Mouse (Mus musculus): Measurements from ENCODE around the gene Rbm24. TPM values are rescaled to one million over a fixed set of nuclear protein-coding genes. Genes with fewer than 3 reads are reported as not detected.

The Rbm24 gene
- polyA plus RNA-seq, 1 experiment from 2014 or later, result 7.6 TPM

- Histone ChIP-seq H3K36me3 (ENCODE audit: control insufficient read depth, insufficient read depth, low read length) (peaks cover 6% of the 10 kb centered on the region), H3K9ac (ENCODE audit: low read length) (no peak overlapping the region), H3K27me3 (replicated peaks; ENCODE audit: control insufficient read depth, insufficient read depth, low read length) (no peaks in the 10 kb centered on the region), H3K9me3 (replicated peaks; ENCODE audit: control insufficient read depth, low read length) (no peaks in the 10 kb centered on the region), H3K4me1 (ENCODE audit: control insufficient read depth, insufficient read depth, low read length) (no peaks in the 10 kb centered on the region), H3K4me3 (ENCODE audit: low read depth, low read length) (no peak overlapping the region), H3K27ac (ENCODE audit: low read depth, low read length) (no peak overlapping the region), H3K4me2 (ENCODE audit: low read length) (no peak overlapping the region)
- ATAC-seq, result no peak
- WGBS, result 92% methylated on average over 8 of the region's 8 CpGs
- no peak for DNase-seq (ENCODE audit: low spot score)
Measured at GRCm38 (mm10) chr13:46424376-46424775, 6.1 kb downstream of the Rbm24 start.

DNA sequence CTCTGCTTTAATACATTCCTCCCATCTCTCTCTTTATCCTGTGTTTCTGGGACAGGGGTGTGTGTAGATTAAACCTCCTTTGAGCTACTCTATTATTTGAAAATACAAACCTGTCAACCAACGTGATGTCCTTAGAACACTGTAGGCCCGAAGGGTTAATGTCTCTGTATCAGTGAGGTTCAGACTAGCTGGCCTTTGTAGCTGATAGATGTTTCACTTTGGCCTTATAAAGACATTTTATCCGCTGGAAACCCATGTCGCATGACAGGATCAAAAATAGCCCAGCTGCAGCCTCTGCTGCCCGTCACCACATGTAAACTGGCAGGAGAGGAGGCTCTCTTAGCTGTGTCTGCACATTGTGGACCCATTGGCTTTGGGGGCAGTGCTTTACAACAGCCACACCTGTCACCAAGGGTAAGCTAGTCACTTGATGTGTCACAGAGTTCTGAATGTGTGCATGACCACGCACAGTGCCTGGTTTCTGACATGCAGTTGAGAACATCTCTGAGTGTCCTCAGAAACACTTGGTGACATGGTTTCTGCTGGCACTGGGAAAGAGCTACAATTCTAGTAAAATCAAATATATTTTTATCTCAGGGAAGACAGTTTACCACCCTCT, 8.5 kb downstream of the Rbm24 start:
- Histone ChIP-seq H3K36me3 (ENCODE audit: control insufficient read depth, insufficient read depth, low read length) (peaks cover 12% of the 10 kb centered on the region), H3K4me1 (ENCODE audit: control insufficient read depth, insufficient read depth, low read length) (no peaks in the 10 kb centered on the region), H3K27me3 (replicated peaks; ENCODE audit: control insufficient read depth, insufficient read depth, low read length) (no peaks in the 10 kb centered on the region), H3K4me2 (ENCODE audit: low read length) (no peak overlapping the region), H3K4me3 (ENCODE audit: low read depth, low read length) (no peak overlapping the region), H3K9ac (ENCODE audit: low read length) (no peak overlapping the region), H3K27ac (ENCODE audit: low read depth, low read length) (no peak overlapping the region), H3K9me3 (replicated peaks; ENCODE audit: control insufficient read depth, low read length) (no peaks in the 10 kb centered on the region)
- WGBS, result 90% methylated on average over 6 of the region's 6 CpGs
- ATAC-seq (no peak), DNase-seq (ENCODE audit: low spot score) (no peak)

DNA sequence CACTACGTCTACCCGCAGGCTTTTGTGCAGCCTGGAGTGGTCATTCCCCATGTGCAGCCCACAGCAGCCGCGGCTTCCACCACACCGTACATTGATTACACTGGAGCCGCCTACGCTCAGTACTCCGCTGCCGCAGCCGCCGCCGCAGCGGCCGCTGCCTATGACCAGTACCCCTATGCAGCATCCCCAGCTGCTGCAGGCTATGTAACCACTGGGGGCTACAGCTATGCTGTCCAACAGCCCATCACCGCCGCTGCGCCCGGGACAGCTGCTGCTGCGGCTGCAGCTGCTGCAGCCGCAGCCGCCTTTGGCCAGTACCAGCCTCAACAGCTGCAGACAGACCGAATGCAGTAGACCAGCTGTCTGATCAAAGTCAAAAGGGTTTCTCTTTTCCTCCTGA, 10.7 kb downstream of the Rbm24 start:
- no peak overlapping the region for H3K9ac ChIP-seq (ENCODE audit: low read length)
- ATAC-seq, result no peak
- 90% methylated on average over 22 of the region's 22 CpGs for WGBS

GRCm38 (mm10) chr13:46429866-46430265, 11.6 kb downstream of the Rbm24 start:
- Histone ChIP-seq H3K27me3 (replicated peaks; ENCODE audit: control insufficient read depth, insufficient read depth, low read length) (no peaks in the 10 kb centered on the region), H3K9me3 (replicated peaks; ENCODE audit: control insufficient read depth, low read length) (no peaks in the 10 kb centered on the region), H3K27ac (ENCODE audit: low read depth, low read length) (no peak overlapping the region), H3K4me2 (ENCODE audit: low read length) (no peak overlapping the region), H3K4me3 (ENCODE audit: low read depth, low read length) (no peak overlapping the region), H3K36me3 (ENCODE audit: control insufficient read depth, insufficient read depth, low read length) (peaks cover 12% of the 10 kb centered on the region), H3K9ac (ENCODE audit: low read length) (no peak overlapping the region), H3K4me1 (ENCODE audit: control insufficient read depth, insufficient read depth, low read length) (peaks cover 7% of the 10 kb centered on the region)
- ATAC-seq (no peak), DNase-seq (ENCODE audit: low spot score) (no peak)
- WGBS, result 94% methylated on average over 11 of the region's 11 CpGs

More for the DNA sequence above, 10.7 kb downstream of the Rbm24 start:
- Histone ChIP-seq H3K9me3 (replicated peaks; ENCODE audit: control insufficient read depth, low read length) (no peaks in the 10 kb centered on the region), H3K36me3 (ENCODE audit: control insufficient read depth, insufficient read depth, low read length) (peaks cover 12% of the 10 kb centered on the region), H3K27ac (ENCODE audit: low read depth, low read length) (no peak overlapping the region), H3K4me2 (ENCODE audit: low read length) (no peak overlapping the region), H3K4me3 (ENCODE audit: low read depth, low read length) (no peak overlapping the region), H3K27me3 (replicated peaks; ENCODE audit: control insufficient read depth, insufficient read depth, low read length) (no peaks in the 10 kb centered on the region), H3K4me1 (ENCODE audit: control insufficient read depth, insufficient read depth, low read length) (peaks cover 5% of the 10 kb centered on the region; the same call in 1 of the 2 replicates)
- no peak for DNase-seq (ENCODE audit: low spot score)

- Histone ChIP-seq H3K4me2 (ENCODE audit: low read length) (no peak overlapping the region), H3K4me3 (ENCODE audit: low read depth, low read length) (no peak overlapping the region), H3K36me3 (ENCODE audit: control insufficient read depth, insufficient read depth, low read length) (peaks cover 10% of the 10 kb centered on the region), H3K4me1 (ENCODE audit: control insufficient read depth, insufficient read depth, low read length) (peaks cover 8% of the 10 kb centered on the region), H3K9ac (ENCODE audit: low read length) (no peak overlapping the region), H3K9me3 (replicated peaks; ENCODE audit: control insufficient read depth, low read length) (no peaks in the 10 kb centered on the region), H3K27ac (ENCODE audit: low read depth, low read length) (0 out of 2 replicates have a peak overlapping the region, but pooled peaks have one; percentile 33), H3K27me3 (replicated peaks; ENCODE audit: control insufficient read depth, insufficient read depth, low read length) (no peaks in the 10 kb centered on the region)
- DNase-seq (ENCODE audit: low spot score) (peak; percentile 78), ATAC-seq (no peak)
- WGBS, result 3% methylated on average over 8 of the region's 8 CpGs
Measured at GRCm38 (mm10) chr13:46433880-46434560, 15.8 kb downstream of the Rbm24 start.

DNA sequence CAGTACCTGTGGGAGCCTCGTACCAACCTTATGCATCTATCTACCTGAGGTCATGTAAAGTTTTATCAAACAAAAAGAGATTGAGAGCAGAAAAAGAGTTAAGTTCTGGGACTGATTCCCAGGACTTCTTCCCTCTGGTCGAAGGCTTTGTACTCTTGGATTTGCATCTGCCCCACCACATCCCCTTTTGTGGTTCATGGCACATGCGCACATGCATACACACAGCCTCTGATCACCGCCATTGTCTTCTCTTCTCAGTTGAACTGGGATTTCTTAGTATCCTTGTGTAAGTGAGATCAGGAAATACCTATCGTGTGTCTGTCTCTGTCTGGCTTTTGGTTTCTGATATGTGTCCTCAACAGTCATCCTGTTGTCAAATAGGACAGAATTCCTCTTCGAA, 20.7 kb downstream of the Rbm24 start:
- no peak for ATAC-seq
- H3K27me3 ChIP-seq (replicated peaks; ENCODE audit: control insufficient read depth, insufficient read depth, low read length), result no peaks in the 10 kb centered on the region
- H3K4me1 ChIP-seq (ENCODE audit: control insufficient read depth, insufficient read depth, low read length), result peaks cover 3% of the 10 kb centered on the region
- H3K4me3 ChIP-seq (ENCODE audit: low read depth, low read length), result no peak overlapping the region
- no peak overlapping the region for H3K9ac ChIP-seq (ENCODE audit: low read length)
- H3K9me3 ChIP-seq (replicated peaks; ENCODE audit: control insufficient read depth, low read length), result no peaks in the 10 kb centered on the region
- DNase-seq (ENCODE audit: low spot score), result no peak
- H3K27ac ChIP-seq (ENCODE audit: low read depth, low read length), result no peak overlapping the region
- 74% methylated on average over 6 of the region's 6 CpGs for WGBS
- no peak overlapping the region for H3K4me2 ChIP-seq (ENCODE audit: low read length)
- no peaks in the 10 kb centered on the region for H3K36me3 ChIP-seq (ENCODE audit: control insufficient read depth, insufficient read depth, low read length)

DNA sequence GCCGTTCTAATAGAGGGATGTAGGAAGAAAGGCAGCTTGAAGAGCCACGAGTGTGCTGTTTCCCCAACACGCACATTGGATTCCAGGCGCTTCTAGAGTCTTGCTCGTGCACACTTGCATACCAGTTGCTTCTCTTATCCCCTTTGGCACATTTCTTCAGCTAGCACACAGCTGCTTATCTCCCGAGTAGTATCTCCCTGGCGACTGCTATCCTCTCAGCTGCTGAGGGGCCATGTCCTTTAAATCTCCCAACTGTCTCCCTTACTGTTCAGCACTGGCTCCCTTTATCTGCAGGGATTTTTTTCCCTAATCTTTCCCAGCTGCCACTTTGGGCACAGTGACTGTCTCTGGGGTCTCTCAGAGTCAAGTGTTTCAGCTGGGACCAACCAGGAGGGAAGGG, 25.8 kb downstream of the Rbm24 start:
- no peak for ATAC-seq
- no peak overlapping the region for H3K4me2 ChIP-seq (ENCODE audit: low read length)
- no peaks in the 10 kb centered on the region for H3K4me1 ChIP-seq (ENCODE audit: control insufficient read depth, insufficient read depth, low read length)
- no peaks in the 10 kb centered on the region for H3K27me3 ChIP-seq (replicated peaks; ENCODE audit: control insufficient read depth, insufficient read depth, low read length)
- no peaks in the 10 kb centered on the region for H3K9me3 ChIP-seq (replicated peaks; ENCODE audit: control insufficient read depth, low read length)
- no peaks in the 10 kb centered on the region for H3K36me3 ChIP-seq (ENCODE audit: control insufficient read depth, insufficient read depth, low read length)
- no peak overlapping the region for H3K27ac ChIP-seq (ENCODE audit: low read depth, low read length)
- H3K9ac ChIP-seq (ENCODE audit: low read length), result no peak overlapping the region
- no peak overlapping the region for H3K4me3 ChIP-seq (ENCODE audit: low read depth, low read length)
- DNase-seq (ENCODE audit: low spot score), result no peak
- WGBS, result 81% methylated on average over 7 of the region's 7 CpGs

DNA sequence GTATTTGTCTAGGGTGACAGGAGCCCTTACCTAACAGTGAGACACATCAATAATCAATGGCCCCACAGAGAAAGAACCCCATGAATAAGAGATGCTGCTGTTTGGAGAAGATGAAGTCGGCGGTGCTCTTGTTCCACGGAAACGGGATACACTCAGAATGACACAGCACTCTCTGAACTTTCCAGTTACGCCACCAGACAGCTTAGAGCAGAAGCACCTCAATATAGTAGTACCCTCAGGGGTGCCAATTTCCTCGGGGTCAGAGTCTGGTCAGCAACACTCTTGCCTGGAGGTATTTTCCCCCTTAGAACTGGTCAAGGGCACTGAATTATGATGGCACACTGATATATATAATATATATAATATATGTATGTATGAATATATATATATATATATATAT, 27.8 kb downstream of the Rbm24 start:
- Histone ChIP-seq H3K4me2 (ENCODE audit: low read length) (no peak overlapping the region), H3K36me3 (ENCODE audit: control insufficient read depth, insufficient read depth, low read length) (no peaks in the 10 kb centered on the region), H3K9me3 (replicated peaks; ENCODE audit: control insufficient read depth, low read length) (no peaks in the 10 kb centered on the region), H3K27ac (ENCODE audit: low read depth, low read length) (no peak overlapping the region), H3K4me3 (ENCODE audit: low read depth, low read length) (no peak overlapping the region), H3K4me1 (ENCODE audit: control insufficient read depth, insufficient read depth, low read length) (no peaks in the 10 kb centered on the region), H3K27me3 (replicated peaks; ENCODE audit: control insufficient read depth, insufficient read depth, low read length) (no peaks in the 10 kb centered on the region), H3K9ac (ENCODE audit: low read length) (no peak overlapping the region)
- ATAC-seq, result no peak
- DNase-seq (ENCODE audit: low spot score), result no peak
- WGBS, result 90% methylated on average over 6 of the region's 6 CpGs

DNA sequence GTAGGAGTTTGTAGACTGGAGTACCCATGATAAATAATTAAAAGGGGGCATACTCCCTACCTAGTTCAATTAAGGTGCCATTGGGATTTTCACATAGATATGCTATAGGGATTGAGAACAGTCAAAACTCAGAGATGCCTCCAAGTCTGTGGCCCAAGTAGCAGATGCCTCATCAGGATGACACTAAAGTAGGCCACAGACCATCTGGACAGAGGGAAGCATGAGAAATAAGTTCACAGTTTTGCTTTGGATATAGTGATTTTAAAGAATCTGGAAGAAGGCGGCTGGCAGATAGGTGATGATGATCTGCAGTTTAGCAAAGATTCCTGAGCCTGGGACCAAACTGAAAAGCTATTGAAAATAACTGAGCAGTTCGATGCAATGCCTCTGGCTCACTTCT, 30.0 kb downstream of the Rbm24 start:
- H3K9ac ChIP-seq (ENCODE audit: low read length), result no peak overlapping the region
- no peak overlapping the region for H3K4me2 ChIP-seq (ENCODE audit: low read length)
- no peaks in the 10 kb centered on the region for H3K36me3 ChIP-seq (ENCODE audit: control insufficient read depth, insufficient read depth, low read length)
- DNase-seq (ENCODE audit: low spot score), result no peak
- no peaks in the 10 kb centered on the region for H3K27me3 ChIP-seq (replicated peaks; ENCODE audit: control insufficient read depth, insufficient read depth, low read length)
- H3K27ac ChIP-seq (ENCODE audit: low read depth, low read length), result no peak overlapping the region
- H3K9me3 ChIP-seq (replicated peaks; ENCODE audit: control insufficient read depth, low read length), result no peaks in the 10 kb centered on the region
- ATAC-seq, result no peak
- WGBS, result 89% methylated on average over 2 of the region's 2 CpGs
- H3K4me3 ChIP-seq (ENCODE audit: low read depth, low read length), result no peak overlapping the region
- no peaks in the 10 kb centered on the region for H3K4me1 ChIP-seq (ENCODE audit: control insufficient read depth, insufficient read depth, low read length)

Data from forebrain, embryonic 14.5 days (tissue).